Mouse (Mus musculus) adrenal gland, adult 2 months (tissue): ENCODE data around the gene Epor. TPM values are rescaled to one million over a fixed set of nuclear protein-coding genes. Genes with fewer than 3 reads are reported as not detected.

ENCODE experiments used
- DNase-seq: peaks from one replicate; pipeline ENCODE4 v3.0.0; 2021
- long read RNA-seq: library from polyadenylated mRNA; stranded (forward); transcript quantifications from one replicate; pipeline ENCODE4 v2.0.0, GENCODE M21; 2021
- polyA plus RNA-seq: library from polyadenylated mRNA; depleted of rRNA; stranded (reverse); fragments of >200 nt; gene quantifications from 2 replicates; pipeline ENCODE4 v1.2.3, GENCODE M21; 2012; rRNA removed
- total RNA-seq, 2 experiments: library from RNA; stranded (reverse); gene quantifications; 2 replicates each; pipeline ENCODE4 v1.2.3; 2021

Gene Epor
- total RNA-seq (1 to 10 TPM; 1.5 to 2.7 TPM), polyA plus RNA-seq (3.7 and 6.0 TPM in 2 replicates)
- long read RNA-seq, partial matches to known transcripts: 0 of 3 reads
- long read RNA-seq, other reads (novel, unspliced or antisense): 2 of 3 reads

DNA sequence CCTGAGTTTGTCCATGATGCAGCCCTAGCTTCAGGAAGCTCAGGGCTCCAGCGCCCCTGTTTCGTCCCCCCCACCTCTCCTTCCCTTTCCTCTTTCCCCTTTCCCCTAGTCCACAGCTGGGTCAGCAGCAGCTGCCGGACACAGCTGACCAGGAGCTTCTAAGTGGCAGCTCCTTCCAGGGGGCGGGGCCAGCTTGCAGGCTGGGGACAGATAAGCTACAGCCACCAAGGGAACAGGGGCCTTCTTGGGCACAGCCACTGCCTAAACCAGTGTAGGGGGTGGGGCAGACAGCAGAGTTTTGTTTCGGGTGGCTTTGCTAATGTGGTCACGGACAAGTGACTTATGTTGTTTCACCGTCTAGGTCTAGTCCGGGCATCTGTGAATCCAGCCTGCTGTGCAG, at the start of gene Epor:
Epor (minus strand) TSS at position 90 of the 400 bp plus-strand sequence.
- DNase-seq: peak; percentile 46

DNA sequence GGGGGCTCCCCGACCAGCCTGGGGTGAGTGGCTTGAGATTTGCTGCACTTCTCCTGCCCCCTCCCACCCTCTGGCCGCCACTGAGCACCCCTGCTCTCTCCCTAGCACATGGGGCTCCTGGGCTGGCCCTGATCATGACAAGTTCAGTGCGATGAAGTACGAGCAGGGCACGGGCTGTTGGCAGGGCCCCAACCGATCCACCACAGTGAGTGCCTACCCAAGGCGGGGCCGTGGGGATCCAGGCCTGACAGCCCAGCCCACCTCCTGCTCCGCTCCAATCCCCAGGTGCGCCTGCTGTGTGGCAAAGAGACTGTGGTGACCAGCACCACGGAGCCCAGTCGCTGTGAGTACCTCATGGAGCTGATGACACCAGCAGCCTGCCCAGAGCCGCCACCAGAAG, 49.4 kb upstream of the Epor start:
- DNase-seq: no peak

DNA sequence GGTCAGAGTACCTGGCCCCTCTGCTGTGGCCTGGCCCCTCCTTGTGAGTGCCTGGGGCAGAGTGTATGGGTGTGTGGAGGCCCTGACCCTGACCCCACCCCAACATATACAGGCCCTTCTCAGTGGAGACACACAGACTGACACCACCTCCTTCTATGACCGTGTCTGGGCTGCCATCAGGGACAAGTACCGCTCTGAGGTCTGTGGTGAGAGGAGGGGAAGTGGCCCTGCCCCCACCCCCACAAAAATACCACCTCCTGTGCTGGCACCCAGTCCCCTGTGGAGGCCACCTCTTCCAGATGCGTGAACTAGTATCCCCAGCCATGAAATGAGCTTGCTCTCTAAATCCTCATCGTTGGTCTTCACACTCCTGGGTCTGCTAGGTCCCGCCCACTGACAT, 47.7 kb upstream of the Epor start:
- no peak for DNase-seq

DNA sequence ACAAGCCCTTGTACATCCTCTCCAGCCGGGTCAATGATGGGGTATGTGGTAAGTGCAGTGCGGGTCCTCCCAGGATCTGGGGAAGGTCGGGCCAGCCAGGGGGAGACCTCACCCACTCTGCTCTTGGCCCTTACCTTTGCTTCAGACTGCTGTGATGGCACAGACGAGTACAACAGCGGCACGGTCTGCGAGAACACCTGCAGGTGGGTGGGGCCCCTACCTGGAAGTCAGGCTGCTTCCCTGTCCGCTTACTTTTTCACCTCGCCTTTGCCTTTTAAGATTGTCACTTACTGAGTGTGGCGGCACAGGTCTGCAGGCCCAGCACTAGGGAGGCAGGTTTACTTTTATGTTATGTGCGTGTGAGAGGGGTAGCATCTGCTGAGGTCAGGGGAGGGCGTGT, 41.2 kb upstream of the Epor start:
- no peak for DNase-seq

DNA sequence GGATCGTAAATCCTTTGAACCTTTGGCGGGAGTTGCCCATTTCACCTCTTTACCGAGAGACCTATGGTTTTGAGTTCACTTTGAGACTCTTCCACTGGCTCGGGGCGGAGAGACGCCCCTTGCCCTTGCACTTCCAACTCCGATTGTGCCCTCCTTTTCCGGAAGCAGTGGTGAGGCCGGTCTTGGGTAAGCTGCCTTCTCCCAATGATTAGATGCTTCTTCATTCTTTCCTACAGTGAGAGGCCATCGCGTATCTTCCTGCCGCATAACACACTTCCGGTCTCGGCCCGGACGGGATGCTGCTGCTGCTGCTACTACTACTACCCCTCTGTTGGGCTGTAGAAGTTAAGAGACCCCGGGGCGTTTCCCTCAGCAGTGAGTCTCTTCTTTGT, 39.9 kb upstream of the Epor start:
- DNase-seq: no peak

DNA sequence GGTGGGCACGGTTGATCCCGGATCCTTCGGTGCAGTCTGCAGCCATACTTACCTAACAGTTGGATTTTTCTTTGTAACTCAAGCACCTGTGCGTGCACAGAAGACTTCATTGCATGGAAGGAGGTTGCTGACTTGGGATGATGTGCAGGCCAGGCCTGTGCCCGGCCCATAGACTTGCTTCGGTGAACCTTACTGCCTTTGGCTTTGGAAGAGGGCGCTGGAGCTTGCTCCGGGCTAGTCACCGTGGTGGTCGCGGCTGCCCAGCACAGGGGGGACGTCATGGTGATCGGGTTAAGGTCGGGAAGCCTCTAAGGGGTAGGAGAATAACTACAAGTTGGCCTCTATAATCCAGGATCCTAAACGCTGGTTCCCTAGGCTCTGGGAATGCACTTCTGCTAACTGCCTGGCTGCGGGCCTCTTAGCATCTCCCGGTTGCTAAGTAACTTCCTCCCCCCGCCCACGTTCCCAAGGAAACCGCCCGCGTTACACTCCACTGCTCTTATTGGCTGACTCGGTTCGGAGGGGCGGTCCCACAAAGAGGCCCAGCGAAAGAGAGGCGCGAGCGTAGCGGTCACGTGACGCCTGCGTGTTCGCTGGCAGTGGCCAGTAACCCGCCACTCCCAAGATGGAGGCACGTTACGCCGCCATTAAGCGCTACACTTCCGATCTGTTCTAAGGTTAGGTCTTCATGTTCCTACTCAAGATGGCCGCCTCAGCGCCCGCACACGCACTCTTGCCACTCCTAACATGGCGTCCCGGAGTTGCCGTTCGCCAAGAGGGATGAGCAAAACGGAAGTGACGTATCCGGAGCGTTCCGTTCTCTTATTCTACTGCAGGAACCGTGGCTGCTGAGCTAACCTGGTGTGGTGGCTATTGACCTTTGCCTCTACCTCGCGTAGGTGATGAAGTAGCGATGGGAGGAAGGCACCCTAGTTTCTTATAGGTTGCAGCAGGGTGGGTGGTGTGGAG, 39.2 kb upstream of the Epor start, which contains the start of the genes Ccdc151 and Prkcsh:
Ccdc151 (minus strand) TSS at position 441 of the 969 bp plus-strand sequence.
Prkcsh (plus strand) TSS at position 613 of the 969 bp plus-strand sequence.
- peak; percentile 100 for DNase-seq

DNA sequence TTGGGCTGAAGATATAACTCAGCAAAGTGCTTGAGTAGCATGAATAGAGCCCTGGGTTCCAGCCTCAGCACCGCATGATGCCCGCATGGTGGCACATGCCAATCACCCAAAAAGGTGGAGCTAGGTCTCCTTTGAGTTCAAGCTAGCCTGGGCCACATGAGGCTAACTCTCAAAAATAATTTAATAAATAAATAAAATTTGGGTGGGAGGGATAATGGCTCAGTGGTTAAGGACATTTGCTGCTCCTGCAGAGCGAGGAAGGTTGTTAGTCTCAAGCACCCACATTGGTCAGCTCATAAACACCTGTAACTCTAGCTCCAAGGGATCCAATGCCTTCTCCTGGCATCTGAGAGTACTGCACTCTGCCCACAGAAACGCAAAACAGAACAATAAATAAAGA, 38.3 kb upstream of the Epor start:
- no peak for DNase-seq

DNA sequence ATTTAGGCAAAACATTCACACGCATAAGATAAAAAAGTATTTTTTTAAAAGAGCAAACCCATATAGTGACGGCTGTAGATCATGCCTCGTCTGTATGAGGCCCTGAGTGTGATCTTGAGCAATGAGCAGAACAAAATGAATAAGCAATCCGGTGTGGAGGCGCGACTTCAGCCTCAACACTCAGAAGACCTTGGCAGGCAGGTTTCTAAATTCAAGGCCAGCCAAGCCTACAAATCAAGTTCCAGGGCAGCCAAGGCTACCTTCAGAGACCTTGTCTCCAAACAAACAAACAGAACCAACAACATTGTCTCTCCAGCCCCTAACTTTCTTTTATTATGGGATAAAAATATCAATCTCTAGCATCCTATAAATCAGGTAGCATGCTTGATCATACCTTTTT, 37.0 kb upstream of the Epor start:
- DNase-seq: peak; percentile 74

DNA sequence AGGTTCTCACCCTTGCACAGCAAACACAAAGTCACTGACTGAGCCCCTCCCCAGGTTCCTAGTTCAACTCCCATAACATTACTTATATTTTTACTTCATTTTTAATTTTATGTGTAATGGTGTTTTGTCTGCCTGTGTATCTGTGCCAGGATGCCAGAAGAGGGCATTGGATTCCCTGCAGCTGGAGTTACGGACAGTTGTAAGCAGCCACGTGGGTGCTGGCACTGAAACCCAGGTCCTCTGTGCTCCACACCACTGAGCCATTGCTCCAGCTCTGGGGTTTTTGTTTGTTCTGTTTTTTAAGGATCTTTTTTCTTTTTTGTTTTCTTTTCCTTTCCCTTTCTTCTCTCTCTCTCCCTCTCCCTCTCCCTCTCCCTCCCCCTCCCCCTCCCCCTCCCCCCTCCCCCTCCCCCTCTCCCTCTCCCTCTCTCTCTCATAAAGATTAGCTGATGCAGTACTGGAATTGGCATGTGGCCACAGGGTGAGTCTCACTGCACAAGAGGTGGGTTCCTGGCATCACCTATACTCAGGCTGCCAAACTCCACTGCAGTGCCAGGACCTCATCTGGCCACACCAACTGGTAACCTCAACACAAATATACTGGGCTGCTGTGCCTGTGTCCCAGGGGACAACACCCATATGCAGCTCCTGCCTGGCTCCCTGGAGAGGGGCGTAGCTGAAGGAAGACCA, 33.0 kb upstream of the Epor start:
- no peak for DNase-seq

DNA sequence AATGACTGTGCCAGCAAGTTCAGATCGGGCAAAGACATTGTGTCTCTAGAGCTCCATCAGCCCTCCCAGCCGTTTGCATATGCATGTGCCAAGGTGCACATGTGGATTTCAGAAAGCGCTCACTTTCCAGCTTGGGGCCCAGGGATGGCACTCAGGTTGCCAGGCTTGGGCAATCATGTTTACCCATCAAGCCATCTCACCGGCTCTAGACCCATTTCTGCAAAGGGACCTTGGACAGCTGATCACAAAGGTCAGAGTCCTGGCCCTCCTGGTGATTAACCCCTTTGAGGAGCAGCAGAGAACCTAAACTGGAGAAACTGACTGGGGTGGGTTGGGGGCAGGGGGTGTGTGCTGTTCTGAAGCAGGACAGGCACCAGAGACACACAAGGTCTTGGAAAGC, 28.9 kb upstream of the Epor start:
- DNase-seq: peak; percentile 41

DNA sequence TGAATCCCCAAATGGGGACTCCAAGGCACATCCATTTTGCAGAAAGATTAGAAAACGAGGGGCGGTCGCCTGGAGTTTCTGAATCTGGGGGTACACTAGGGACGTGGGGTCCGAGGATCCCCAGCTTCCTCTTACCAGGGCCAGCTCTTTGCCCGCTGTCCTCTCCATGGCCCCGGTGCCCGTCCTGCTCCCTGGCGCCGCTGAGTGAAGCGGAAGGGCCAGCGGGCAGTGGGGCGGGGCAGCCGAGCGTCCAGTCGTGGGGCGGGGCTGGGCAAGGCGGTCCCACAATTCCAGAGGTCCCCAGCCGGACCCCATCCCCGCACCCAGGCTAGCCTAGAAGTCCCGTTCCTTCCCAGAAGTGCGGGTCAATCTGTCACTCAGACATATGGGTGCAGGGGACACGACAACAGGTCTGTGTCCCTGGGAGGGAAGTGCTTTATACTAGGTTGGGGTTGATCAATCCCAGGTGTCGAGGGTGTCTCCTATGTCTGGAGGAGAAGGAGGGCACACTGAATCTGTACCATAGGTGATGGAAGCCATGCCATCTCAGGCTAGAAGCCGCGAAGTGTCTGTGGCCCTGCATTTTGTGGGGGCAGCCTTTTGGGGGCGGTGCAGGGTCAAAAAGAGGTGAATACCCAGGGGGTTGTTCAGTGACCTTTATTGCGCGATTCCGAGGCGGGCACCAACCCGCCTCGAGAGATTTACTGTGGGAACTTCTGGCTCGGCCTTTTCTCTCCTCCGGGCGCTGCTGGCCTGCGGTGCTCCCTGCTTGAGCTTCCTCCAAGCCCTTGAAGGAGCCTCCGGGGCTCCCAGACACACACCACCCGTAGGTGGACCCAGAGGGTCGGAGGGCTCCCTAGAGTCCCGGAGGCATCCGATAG, 26.2 kb upstream of the Epor start, which contains the start of gene Rgl3:
Rgl3 (minus strand) TSS at position 217 of the 881 bp plus-strand sequence.
- peak; percentile 91 for DNase-seq

DNA sequence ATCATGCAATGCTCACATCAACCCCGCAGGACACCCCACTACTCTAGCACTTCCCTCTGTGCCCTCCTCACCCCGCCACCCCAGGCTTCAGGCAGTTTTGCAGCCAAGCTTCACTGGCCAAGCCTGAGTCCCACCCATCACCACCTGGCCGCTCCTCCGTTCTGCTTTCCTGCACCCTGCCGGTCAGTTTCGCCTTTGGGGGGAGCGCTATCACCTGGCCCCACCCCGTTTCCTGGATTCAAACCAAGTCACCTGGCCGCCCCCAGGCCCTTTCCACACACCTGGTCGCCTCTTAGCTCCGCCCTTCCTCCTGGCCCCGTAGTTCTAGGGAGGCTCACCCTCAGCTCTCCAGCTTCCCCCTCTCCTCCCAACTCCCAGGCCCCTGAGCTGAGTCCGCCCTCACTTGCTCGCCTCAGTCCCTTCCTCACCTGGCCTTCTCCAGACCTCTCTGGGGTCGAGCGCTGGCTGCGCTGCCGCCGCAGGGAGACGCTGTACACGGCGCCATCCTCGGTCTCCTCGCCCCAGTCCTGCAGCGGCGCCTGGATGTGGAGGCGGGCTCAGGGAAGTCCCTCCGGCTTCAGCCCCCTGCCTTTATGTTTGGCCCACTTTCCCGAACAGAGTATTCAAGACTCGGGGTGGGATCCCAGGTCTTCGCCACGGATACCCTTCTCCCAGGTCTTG, 25.3 kb upstream of the Epor start:
- peak; percentile 35 for DNase-seq

DNA sequence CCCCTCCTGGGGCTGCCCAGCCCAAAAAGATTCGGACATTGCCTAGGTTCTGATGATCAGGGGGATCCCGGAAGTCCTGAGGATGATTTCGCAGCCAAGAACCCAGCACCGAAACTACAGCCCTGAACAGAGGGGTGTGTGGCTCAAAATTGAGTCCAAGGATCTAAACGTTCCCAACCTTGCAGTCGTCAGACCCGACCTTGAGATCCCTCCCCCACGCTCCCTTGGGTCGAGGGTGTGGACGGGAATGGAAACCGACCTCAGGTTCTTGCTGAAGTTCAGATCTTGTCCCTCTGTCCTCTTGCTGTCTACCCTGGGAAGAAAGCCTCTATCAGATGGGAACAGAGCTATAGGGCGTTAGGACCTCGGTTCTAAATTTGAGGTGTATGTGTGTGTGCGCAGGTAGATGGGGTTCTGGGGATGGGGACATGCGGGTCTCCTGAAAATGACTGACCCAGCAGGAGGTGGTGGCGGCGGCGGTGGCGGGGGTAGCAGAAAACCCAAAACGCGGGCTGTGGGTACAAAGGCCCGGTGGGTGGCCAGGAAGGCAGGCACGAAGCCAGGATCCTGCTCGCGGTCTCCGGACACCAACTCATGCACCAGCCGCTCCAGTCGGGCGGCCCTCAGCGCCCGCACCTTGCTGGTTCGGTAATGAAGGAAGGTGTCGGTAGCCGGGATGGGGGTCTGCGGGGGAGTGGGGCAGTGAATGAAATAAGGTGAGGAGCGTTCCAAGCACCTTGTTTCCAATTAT, 24.5 kb upstream of the Epor start:
- DNase-seq: peak; percentile 60

DNA sequence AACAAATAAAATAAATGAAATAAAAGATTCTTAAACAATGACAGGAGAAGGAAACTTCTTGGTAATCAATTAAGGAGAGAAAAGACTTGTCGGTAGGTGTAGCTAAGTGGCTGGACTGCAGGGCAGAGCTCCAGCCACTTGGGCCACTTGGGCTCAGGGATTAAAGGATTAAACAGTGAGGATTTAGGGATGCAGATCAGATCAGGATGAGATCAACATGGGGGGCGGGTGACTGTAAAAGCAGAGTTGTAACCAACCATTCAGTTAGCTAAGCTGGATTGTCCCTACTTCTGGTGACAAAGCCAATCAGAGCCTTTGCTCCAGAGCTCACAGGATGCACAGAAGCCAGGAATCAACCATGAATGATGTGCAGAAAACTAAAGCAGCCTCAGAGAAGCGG, 20.6 kb upstream of the Epor start:
- no peak for DNase-seq

DNA sequence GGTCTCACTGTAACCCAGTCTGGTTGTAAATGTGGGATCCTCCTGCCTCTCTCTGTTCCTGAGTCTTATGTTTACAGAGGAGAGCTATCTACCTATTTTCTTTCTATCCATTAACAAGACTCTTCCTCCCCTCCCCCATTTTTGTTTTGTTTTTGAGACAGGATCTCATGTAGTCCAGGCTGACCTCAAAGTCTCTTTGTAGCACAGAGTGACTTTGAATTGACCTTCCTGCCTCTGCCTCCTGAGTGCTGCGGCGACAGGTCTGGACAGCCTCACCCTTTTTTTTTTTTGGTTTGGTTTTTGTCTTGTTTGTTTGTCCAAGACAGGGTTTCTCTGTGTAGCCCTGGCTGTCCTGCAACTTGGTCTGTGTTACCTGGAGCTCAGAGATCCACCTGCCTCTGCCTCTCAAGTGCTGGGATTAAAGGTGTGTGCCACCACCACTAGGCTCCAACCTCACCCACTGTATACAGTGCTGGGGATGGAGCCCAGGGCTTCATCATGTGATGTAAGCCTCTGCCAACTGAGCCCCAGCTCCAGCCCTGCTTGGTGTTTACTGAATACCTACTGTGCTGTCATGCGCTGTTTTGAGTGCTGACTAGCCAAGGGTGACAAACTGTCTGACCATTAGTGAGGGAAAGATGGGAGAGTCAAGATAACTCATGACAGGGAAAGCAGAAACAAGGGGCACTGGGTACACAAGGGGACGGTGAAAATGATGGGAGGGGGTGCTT, 15.3 kb upstream of the Epor start:
- DNase-seq: no peak

DNA sequence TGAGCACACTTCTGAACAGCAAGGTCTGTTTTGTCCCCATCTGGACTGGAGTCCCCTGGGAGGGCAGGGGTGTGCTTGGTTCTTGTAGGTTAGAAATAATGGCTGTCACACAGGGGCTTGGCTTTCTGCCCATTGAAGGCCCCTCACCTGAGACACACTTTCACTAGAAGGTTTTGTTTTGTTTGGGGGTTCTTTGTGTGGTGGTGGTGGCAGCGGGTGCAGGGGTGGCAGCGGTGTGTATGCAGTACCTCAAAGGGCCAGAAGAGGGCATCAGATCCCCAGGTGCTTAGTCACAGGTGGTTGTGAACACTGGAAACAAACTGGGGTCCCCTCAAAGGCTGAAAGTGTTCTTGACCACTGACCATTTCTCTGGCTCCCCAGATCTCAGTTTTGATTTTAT, 14.7 kb upstream of the Epor start:
- DNase-seq: peak; percentile 49

DNA sequence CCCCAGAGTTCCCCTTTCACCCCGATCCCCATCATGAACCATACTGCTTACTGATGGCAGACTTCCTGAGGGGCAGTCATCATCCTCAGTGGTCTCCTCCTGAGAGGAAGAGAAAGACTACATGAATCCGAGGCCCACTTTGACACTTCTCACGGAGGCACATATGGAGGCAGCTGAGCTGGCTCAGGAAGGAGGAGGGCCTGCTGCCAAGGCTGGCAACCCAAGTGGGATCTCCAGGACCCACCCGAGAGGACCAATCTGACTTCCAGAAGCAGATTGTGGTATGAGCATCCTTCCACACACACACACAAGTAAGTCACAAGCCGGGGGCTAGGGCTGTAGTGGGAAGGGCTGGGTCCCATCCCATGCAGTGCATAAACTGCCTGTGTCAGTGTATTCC, 14.0 kb upstream of the Epor start:
- no peak for DNase-seq

DNA sequence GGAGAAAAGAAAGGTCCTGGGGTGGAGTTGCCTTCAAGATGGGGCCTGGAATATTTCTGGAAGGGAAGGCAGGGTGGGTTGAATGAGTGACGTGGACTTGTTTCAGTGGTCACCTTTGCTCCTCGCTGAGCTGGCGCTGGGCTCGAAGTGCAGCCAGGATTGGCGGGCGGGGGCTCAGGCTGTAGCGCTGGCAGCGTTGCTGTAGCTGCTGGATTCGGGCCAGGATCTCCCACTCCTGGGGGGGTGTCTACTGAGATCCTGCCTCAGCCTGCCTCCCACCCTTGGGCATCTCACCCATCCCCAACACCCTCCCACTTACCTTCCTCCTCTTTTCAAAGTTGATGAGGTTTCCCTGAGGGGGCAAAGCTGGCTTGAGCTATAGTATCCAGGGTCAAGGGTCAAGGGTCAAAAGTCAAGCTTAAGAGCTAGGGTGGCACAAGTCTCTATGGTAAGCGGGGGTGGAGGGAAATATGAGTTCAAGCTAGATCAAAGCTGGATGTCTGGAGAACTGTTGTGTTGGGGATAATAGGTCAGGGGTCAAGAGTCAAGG, 13.4 kb upstream of the Epor start:
- DNase-seq: no peak

DNA sequence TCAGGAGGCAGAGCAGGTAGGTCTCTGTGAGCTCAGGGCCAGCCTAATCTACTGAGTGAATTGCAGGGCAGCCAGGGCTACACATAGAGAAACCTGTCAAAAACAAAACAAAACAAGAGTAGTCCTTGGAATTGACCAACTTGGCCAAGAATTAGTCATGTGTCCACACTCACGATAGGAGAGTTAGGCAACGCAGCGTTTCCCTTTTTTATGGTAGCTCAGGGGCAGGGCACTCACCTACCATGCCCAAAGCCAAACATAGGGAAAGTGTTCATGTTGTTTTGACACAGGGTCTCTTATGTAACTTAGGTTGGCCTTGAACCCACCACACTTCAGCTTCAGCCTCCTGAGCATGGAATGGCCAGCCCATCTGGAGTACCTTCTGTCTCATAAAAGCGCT, 6.0 kb upstream of the Epor start:
- peak; percentile 35 for DNase-seq
